Mouse (Mus musculus): ENCODE data around the gene Usp17le. TPM values are rescaled to one million over a fixed set of nuclear protein-coding genes. Genes with fewer than 3 reads are reported as not detected.
"Not testable (repeated sequence)": the region's sequence is repeated elsewhere in the genome, so short reads cannot be mapped to it uniquely, and the experiment has no call there.

Usp17le gene
- not detected in 2 replicates for polyA plus RNA-seq (2015; fragmentation: Nextera tagmentation; extraction: Ambion mirVana)

- not testable (repeated sequence) for H3K27me3 ChIP-seq; H3K27ac ChIP-seq; ATAC-seq (replicated peaks; ENCODE audit: low FRiP score); H3K4me3 ChIP-seq (replicated peaks); H3K4me2 ChIP-seq; H3K36me3 ChIP-seq; H3K9ac ChIP-seq; H3K4me1 ChIP-seq; H3K9me3 ChIP-seq (replicated peaks)
- 63% methylated on average over 2 of the region's 2 CpGs for WGBS
These were observed at the start of gene Usp17le for GRCm38 (mm10) chr7:104777370-104777769. TSS of gene Usp17le (minus strand) at chr7:104777470.

DNA sequence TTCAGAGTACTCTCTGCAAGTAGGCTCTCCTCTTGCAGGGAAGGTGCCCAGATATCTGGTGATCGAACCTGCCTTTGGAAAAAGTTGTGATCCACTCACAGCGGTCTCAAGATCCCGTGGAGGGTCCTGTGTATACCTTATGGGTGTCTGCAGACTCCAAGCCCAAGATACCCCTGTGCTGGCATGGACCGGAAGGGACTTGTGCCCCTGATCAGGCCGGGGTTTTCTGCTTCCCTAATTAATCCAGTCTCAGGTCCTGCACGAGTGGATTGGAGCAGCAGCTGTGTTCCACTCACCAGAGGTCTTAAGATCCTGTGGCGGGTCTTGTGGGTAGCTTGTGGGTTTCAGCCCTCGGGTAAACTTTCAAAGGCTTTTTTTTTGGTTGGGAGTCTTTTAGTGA lies 33.1 kb upstream of the Usp17le start:
- not testable (repeated sequence) for H3K4me1 ChIP-seq; H3K27ac ChIP-seq; H3K9me3 ChIP-seq (replicated peaks); H3K27me3 ChIP-seq; H3K9ac ChIP-seq; H3K36me3 ChIP-seq; H3K4me2 ChIP-seq; H3K4me3 ChIP-seq (replicated peaks); ATAC-seq (replicated peaks; ENCODE audit: low FRiP score)
- 84% methylated on average over 8 of the region's 8 CpGs for WGBS

DNA sequence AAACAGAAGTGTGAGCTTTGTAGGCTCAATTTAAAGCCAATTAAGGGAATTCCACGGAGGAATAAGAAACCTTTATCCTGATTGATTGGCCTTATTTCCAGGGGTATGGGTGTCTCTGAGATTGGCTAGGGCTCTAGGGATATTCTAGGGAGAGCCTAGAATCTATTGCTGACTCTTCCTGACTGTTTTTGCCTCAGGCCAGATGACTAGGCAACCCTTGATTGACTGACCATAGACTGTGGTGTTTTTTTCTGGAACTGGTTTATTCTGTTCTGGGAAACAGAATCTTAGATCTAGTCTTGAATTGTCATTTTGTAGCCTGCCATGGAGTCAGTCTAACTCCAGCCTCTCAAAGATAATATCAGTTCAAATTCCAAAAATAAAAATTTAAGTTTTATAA lies 13.5 kb upstream of the Usp17le start:
- WGBS = 68% methylated on average over 1 of the region's 1 CpGs
- H3K9ac ChIP-seq = no peak overlapping the region
- no peak for ATAC-seq (replicated peaks; ENCODE audit: low FRiP score)

More for the DNA sequence above, 13.5 kb upstream of the Usp17le start:
- Histone ChIP-seq H3K9me3 (replicated peaks) (no peaks in the 10 kb centered on the region), H3K27me3 (no peaks in the 10 kb centered on the region), H3K4me3 (replicated peaks) (no peak overlapping the region), H3K4me1 (no peaks in the 10 kb centered on the region), H3K27ac (no peak overlapping the region), H3K36me3 (no peaks in the 10 kb centered on the region), H3K4me2 (no peak overlapping the region)

Other genes starting within 250 kb of the Usp17le start
- gene Olfr651, start 227.3 kb downstream of the Usp17le start, polyA plus RNA-seq (2015; fragmentation: Nextera tagmentation; extraction: Ambion mirVana) = not detected in 2 replicates
- gene Olfr652, start 216.6 kb downstream of the Usp17le start, polyA plus RNA-seq (2015; fragmentation: Nextera tagmentation; extraction: Ambion mirVana) = not detected in 2 replicates
- gene Olfr653, start 200.2 kb downstream of the Usp17le start, polyA plus RNA-seq (2015; fragmentation: Nextera tagmentation; extraction: Ambion mirVana) = not detected in 2 replicates
- gene Olfr654, start 190.4 kb downstream of the Usp17le start, polyA plus RNA-seq (2015; fragmentation: Nextera tagmentation; extraction: Ambion mirVana) = not detected in 2 replicates
- gene Olfr655, start 175.7 kb downstream of the Usp17le start, polyA plus RNA-seq (2015; fragmentation: Nextera tagmentation; extraction: Ambion mirVana) = not detected in 2 replicates
- gene Olfr656, start 163.5 kb downstream of the Usp17le start, polyA plus RNA-seq (2015; fragmentation: Nextera tagmentation; extraction: Ambion mirVana) = not detected in 2 replicates
- gene Olfr657, start 152.7 kb downstream of the Usp17le start, polyA plus RNA-seq (2015; fragmentation: Nextera tagmentation; extraction: Ambion mirVana) = not detected in 2 replicates
- gene Olfr658, start 130.2 kb downstream of the Usp17le start, polyA plus RNA-seq (2015; fragmentation: Nextera tagmentation; extraction: Ambion mirVana) = not detected in 2 replicates
- gene Olfr659, start 110.7 kb downstream of the Usp17le start, polyA plus RNA-seq (2015; fragmentation: Nextera tagmentation; extraction: Ambion mirVana) = not detected in 2 replicates
- not detected in 2 replicates for gene Olfr661, start 91.0 kb downstream of the Usp17le start, polyA plus RNA-seq (2015; fragmentation: Nextera tagmentation; extraction: Ambion mirVana)
- gene Usp17lb, start 65.1 kb upstream of the Usp17le start, polyA plus RNA-seq (2015; fragmentation: Nextera tagmentation; extraction: Ambion mirVana) = not detected in 2 replicates
- gene Usp17la, start 79.5 kb upstream of the Usp17le start, polyA plus RNA-seq (2015; fragmentation: Nextera tagmentation; extraction: Ambion mirVana) = not detected in 2 replicates
- not detected in 2 replicates for gene Olfr665, start 100.6 kb upstream of the Usp17le start, polyA plus RNA-seq (2015; fragmentation: Nextera tagmentation; extraction: Ambion mirVana)
- gene Olfr666, start 118.5 kb upstream of the Usp17le start, polyA plus RNA-seq (2015; fragmentation: Nextera tagmentation; extraction: Ambion mirVana) = not detected in 2 replicates
- not detected in 2 replicates for gene Olfr667, start 144.0 kb upstream of the Usp17le start, polyA plus RNA-seq (2015; fragmentation: Nextera tagmentation; extraction: Ambion mirVana)
- not detected in 2 replicates for gene Olfr668, start 150.6 kb upstream of the Usp17le start, polyA plus RNA-seq (2015; fragmentation: Nextera tagmentation; extraction: Ambion mirVana)
- gene Olfr669, start 156.8 kb upstream of the Usp17le start, polyA plus RNA-seq (2015; fragmentation: Nextera tagmentation; extraction: Ambion mirVana) = not detected in 2 replicates
- not detected in 2 replicates for gene Olfr670, start 185.2 kb upstream of the Usp17le start, polyA plus RNA-seq (2015; fragmentation: Nextera tagmentation; extraction: Ambion mirVana)
- not detected in 2 replicates for gene Olfr671, start 201.7 kb upstream of the Usp17le start, polyA plus RNA-seq (2015; fragmentation: Nextera tagmentation; extraction: Ambion mirVana)
- gene Olfr672, start 224.6 kb upstream of the Usp17le start, polyA plus RNA-seq (2015; fragmentation: Nextera tagmentation; extraction: Ambion mirVana) = not detected in 2 replicates

Measured in kidney, embryonic 15.5 days (tissue).